Mouse (Mus musculus) large intestine, adult 2 months (tissue): ENCODE results near the gene Srsf12. TPM values are rescaled to one million over a fixed set of nuclear protein-coding genes. Genes with fewer than 3 reads are reported as not detected.

Source experiments
- DNase-seq: peaks from one replicate; pipeline ENCODE4 v3.0.0-alpha.2; 2012; ENCODE audit warnings: low read depth, low spot score
- WGBS: fragments of 180-500 bp; shearing (Covaris S2); methylation state at CpG from one replicate; pipeline ENCODE4 v1.1.7; 2018; 5-methylcytosine and 5-hydroxymethylcytosine counted together
- polyA plus RNA-seq: library from polyadenylated mRNA; depleted of rRNA; stranded (reverse); fragments of >200 nt; gene quantifications from 2 replicates; pipeline ENCODE4 v1.2.3, GENCODE M21; 2012; rRNA removed

The Srsf12 gene
- polyA plus RNA-seq: 0.10 TPM in 1 of 2 replicates, not detected in the other

- WGBS: 5% methylated on average over 65 of the region's 65 CpGs
Observed at GRCm38 (mm10) chr4:33208881-33209841, at the start of gene Srsf12. Srsf12 (plus strand) TSS chr4:33208991.

GRCm38 (mm10) chr4:33183477-33183876 is 25.3 kb upstream of the Srsf12 start:
- no peak for DNase-seq
- WGBS: 81% methylated on average over 5 of the region's 5 CpGs

More at GRCm38 (mm10) chr4:33208881-33209841, at the start of gene Srsf12:
- DNase-seq: no peak

GRCm38 (mm10) chr4:33188164-33188563 is 20.6 kb upstream of the Srsf12 start:
- WGBS: 12% methylated on average over 9 of the region's 9 CpGs
- no peak for DNase-seq

- no peak for DNase-seq
- WGBS: under 1% methylated on average over 122 of the region's 123 CpGs
Observed at GRCm38 (mm10) chr4:33188781-33189734, 19.7 kb upstream of the Srsf12 start.

GRCm38 (mm10) chr4:33189735-33190036 is 19.1 kb upstream of the Srsf12 start, which contains the start of gene Pm20d2:
Pm20d2 (minus strand) TSS chr4:33189737.
- WGBS: 16% methylated on average over 6 of the region's 6 CpGs
- DNase-seq: no peak

- 25% methylated on average over 2 of the region's 2 CpGs for WGBS
- DNase-seq: no peak
Observed at GRCm38 (mm10) chr4:33198117-33198516, 10.7 kb upstream of the Srsf12 start.

- DNase-seq: no peak
- WGBS: 15% methylated on average over 4 of the region's 4 CpGs
Observed at GRCm38 (mm10) chr4:33204682-33205081, 4.1 kb upstream of the Srsf12 start.

GRCm38 (mm10) chr4:33207551-33207950 is 1.2 kb upstream of the Srsf12 start:
- DNase-seq: no peak
- WGBS: 42% methylated on average over 2 of the region's 2 CpGs

GRCm38 (mm10) chr4:33221847-33222246 is 13.1 kb downstream of the Srsf12 start:
- no peak for DNase-seq
- 66% methylated on average over 1 of the region's 1 CpGs for WGBS

GRCm38 (mm10) chr4:33224003-33224675 is 15.3 kb downstream of the Srsf12 start:
- 18% methylated on average over 7 of the region's 7 CpGs for WGBS
- no peak for DNase-seq

GRCm38 (mm10) chr4:33227164-33227563 is 18.4 kb downstream of the Srsf12 start:
- no peak for DNase-seq
- WGBS: 77% methylated on average over 7 of the region's 7 CpGs

GRCm38 (mm10) chr4:33229639-33230038 is 20.8 kb downstream of the Srsf12 start:
- 48% methylated on average over 4 of the region's 4 CpGs for WGBS
- no peak for DNase-seq

- no peak for DNase-seq
- 89% methylated on average over 18 of the region's 18 CpGs for WGBS
Observed at GRCm38 (mm10) chr4:33230881-33231280, 22.1 kb downstream of the Srsf12 start.

- WGBS: 47% methylated on average over 5 of the region's 5 CpGs
- DNase-seq: no peak
Observed at GRCm38 (mm10) chr4:33242536-33242935, 33.7 kb downstream of the Srsf12 start.

GRCm38 (mm10) chr4:33243016-33243758 is 34.4 kb downstream of the Srsf12 start:
- DNase-seq: no peak

GRCm38 (mm10) chr4:33243921-33244320 is 35.1 kb downstream of the Srsf12 start:
- no peak for DNase-seq
- WGBS: 59% methylated on average over 4 of the region's 4 CpGs

More at GRCm38 (mm10) chr4:33243016-33243758, 34.4 kb downstream of the Srsf12 start:
- 75% methylated on average over 12 of the region's 12 CpGs for WGBS

- WGBS: 22% methylated on average over 14 of the region's 14 CpGs
Observed at GRCm38 (mm10) chr4:33245853-33246395, 37.1 kb downstream of the Srsf12 start.

GRCm38 (mm10) chr4:33247479-33248053 is 38.8 kb downstream of the Srsf12 start:
- peak; percentile 88 for DNase-seq
- WGBS: 1% methylated on average over 60 of the region's 60 CpGs

More at GRCm38 (mm10) chr4:33245853-33246395, 37.1 kb downstream of the Srsf12 start:
- no peak for DNase-seq
